Mouse (Mus musculus): ENCODE results near the gene Dgkb. TPM values are rescaled to one million over a fixed set of nuclear protein-coding genes. Genes with fewer than 3 reads are reported as not detected.

Dgkb gene
- polyA plus RNA-seq, 1 experiment from 2014 or later: 0.64 TPM

DNA sequence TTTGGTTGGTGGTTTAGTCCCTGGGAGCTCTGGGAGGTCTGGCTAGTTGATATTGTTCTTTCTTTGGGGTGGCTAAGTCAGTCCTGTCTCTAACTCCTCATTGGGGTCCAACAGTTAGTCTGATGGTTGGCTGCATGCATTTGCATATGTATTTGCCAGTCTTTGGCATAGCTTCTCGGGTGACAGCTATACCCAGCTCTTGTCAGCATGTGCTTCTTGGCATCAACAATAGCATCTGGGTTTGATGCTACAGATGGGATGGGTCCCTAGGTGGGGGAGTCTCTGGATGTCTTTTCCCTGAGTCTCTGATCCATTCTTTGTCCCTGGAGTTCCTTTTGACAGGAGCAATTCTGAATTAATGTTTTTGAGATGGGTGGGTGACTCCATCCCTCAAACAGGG lies 790.6 kb downstream of the Dgkb start:
- no peak for ATAC-seq (ENCODE audit: low FRiP score, low TSS enrichment)
- 68% methylated on average over 1 of the region's 1 CpGs for WGBS
- Histone ChIP-seq H3K4me1 (replicated peaks; ENCODE audit: control insufficient read depth, insufficient read depth) (no peaks in the 10 kb centered on the region), H3K9me3 (ENCODE audit: control insufficient read depth, low read length) (no peaks in the 10 kb centered on the region), H3K4me3 (ENCODE audit: low read depth, low read length) (no peak overlapping the region), H3K4me2 (replicated peaks; ENCODE audit: low read depth) (no peak overlapping the region), H3K9ac (ENCODE audit: low read length) (no peak overlapping the region), H3K27ac (replicated peaks) (no peak overlapping the region), H3K36me3 (ENCODE audit: control insufficient read depth, insufficient read depth, low read length) (no peaks in the 10 kb centered on the region), H3K27me3 (ENCODE audit: control insufficient read depth, insufficient read depth, low read length) (no peaks in the 10 kb centered on the region)
- DNase-seq (ENCODE audit: low spot score): no peak
- TF ChIP-seq EP300 (optimal IDR thresholded peaks at IDR 0.05) (no peak), CTCF (IDR thresholded peaks at IDR 0.05; ENCODE audit: low read depth) (no peak)

DNA sequence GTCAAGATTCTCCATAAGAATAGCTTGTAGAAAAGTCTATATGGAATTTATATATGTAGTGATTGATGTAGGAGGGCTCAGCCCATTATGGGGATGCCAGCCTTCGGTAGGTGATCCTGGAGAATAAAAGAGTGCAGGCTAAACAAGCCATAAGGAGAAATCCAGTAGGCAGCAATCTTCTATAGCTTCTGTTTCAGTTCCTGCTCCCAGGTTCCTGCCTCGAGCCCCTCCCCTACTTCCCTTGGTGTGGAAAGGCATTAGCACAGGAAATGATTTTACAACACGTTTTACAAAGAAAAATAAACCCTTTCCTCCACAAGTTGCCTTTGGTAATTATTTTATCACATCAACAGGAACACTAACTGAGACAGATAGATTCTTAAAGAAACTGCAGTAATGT lies 850.7 kb downstream of the Dgkb start:
- no peak for ATAC-seq (ENCODE audit: low FRiP score, low TSS enrichment)
- no peaks in the 10 kb centered on the region for H3K9me3 ChIP-seq (ENCODE audit: control insufficient read depth, low read length)
- H3K9ac ChIP-seq (ENCODE audit: low read length): no peak overlapping the region
- H3K4me3 ChIP-seq (ENCODE audit: low read depth, low read length): no peak overlapping the region
- 48% methylated on average over 3 of the region's 3 CpGs for WGBS
- TF ChIP-seq EP300 (optimal IDR thresholded peaks at IDR 0.05) (no peak), CTCF (IDR thresholded peaks at IDR 0.05; ENCODE audit: low read depth) (no peak)
- no peaks in the 10 kb centered on the region for H3K36me3 ChIP-seq (ENCODE audit: control insufficient read depth, insufficient read depth, low read length)
- H3K4me1 ChIP-seq (replicated peaks; ENCODE audit: control insufficient read depth, insufficient read depth): no peaks in the 10 kb centered on the region
- H3K27me3 ChIP-seq (ENCODE audit: control insufficient read depth, insufficient read depth, low read length): no peaks in the 10 kb centered on the region
- no peak for DNase-seq (ENCODE audit: low spot score)
- no peak overlapping the region for H3K4me2 ChIP-seq (replicated peaks; ENCODE audit: low read depth)
- no peak overlapping the region for H3K27ac ChIP-seq (replicated peaks)

Measured in stomach, postnatal 0 days (tissue).